Mouse (Mus musculus) left cerebral cortex, postnatal 14 days (tissue): ENCODE results near the gene Lyve1. TPM values are rescaled to one million over a fixed set of nuclear protein-coding genes. Genes with fewer than 3 reads are reported as not detected.

Experiments
- DNase-seq, 2 experiments: peaks; one replicate each; pipeline ENCODE4 v3.0.0; 2021 to 2022; ENCODE audit warnings: low spot score in 2 of 2, mixed read lengths in 1 of 2
- intact Hi-C: fragments of 180-260 bp; cut with DNase I; formaldehyde crosslinking; loops from one replicate; pipeline ENCODE4 v1.15.1; 2025
- microRNA-seq, 2 experiments: library from miRNA; unstranded; fragments of <30 nt; microRNA quantifications; one replicate each; pipeline ENCODE4 v1.2.0; 2022
- total RNA-seq, 2 experiments: library from RNA; stranded (reverse); gene quantifications; 2 replicates each; pipeline ENCODE4 v1.2.3; 2021

Gene Lyve1
- total RNA-seq, 2 experiments from 2014 or later, result 1.7 to 4.3 TPM

GRCm38 (mm10) chr7:110816037-110816436 lies 47.0 kb downstream of the Lyve1 start:
- intact Hi-C loops, result loop anchor here (2.0 to 5.0 kb wide), 2 partner anchors 116 to 199 kb away; no protein-coding TSS in a partner anchor
- peak; percentile 72 to 77 for DNase-seq

DNA sequence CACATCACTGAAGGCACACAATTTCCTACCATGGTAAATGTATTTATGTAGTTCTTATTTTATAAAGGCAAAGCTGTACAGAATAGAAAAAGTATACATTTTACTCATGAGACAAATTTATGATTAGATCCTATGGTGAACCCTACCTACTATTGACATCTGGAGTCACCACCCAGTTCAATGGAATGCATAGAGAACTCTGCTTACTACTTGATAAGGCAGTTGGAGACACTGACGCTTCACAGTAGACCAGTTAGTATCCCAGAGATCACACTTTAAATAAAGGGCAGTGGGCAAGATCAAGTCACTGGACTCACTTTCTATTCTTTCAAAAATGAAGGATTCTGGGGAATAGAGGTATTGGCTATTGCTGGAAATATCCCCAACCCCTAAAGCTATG lies 49.1 kb downstream of the Lyve1 start:
- no peak for DNase-seq
- intact Hi-C loops, result no loop called here

DNA sequence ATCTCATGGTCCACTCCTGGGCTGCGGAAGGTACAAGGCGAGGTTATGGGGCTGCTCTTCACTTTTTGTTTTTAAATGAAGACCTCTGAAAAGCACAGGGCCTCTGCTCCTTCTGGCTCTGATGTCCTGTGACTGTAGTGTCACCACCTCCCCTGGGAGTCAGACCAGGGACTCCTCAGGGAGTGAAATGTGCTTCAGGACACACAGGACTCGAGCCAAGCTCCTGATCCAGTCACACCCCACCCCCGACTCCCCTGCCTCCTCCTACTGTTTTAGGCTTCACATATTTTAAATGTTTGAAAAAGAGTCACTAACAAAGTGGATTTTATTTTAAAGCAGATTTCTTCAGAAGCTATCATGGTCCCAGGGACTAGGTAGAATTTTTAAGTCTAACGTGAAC lies 51.5 kb downstream of the Lyve1 start:
- peak in 1 of 2 experiments; percentile 33 for DNase-seq
- intact Hi-C loops, result no loop called here

GRCm38 (mm10) chr7:110810995-110811394 lies 52.0 kb downstream of the Lyve1 start:
- DNase-seq, result no peak
- intact Hi-C loops, result no loop called here

DNA sequence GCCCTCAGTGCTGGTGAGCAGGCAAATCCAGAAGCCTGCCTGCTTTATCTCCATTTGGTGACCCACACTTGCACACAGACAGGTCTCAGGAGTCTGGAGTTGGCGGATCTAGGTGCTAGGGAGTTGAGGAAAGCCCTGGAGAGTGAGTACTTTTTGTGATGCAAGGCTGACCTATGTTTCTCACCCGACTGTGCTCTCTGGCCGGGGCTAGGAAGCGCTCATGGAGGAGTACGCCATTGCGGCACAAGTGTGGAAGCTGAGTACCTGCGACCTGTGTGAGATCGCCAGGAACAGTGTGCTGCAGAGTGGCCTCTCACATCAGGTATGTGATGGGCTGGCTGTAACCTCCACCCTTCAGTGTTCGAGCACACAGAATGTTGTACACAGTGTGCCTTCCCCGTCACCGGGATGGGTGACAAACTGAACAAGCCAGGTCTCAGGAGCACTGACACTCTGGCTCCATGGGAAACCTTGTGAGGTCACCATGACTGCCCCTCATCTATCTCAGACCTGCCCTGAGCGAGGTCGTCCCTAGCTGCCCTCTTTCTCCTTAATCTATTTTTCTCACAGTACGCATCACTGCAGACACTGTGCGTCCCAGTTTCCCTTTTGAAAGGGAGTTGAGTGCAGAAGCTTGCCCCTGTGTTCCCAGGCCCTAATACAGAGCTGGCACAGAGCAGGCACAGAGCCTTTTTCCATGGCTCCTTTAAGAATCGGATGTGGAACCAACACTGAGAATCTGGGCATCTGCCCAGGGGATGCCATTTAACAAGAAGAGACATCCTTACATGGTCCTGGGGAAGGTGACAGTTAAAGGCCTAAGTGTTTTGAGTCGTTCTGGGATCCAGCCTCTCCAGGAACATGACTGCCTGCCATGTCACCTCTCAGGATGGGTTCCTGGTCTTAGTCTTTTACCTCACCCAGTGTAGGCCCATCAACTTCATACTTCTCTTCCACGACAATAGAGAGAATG lies 53.2 kb downstream of the Lyve1 start:
- DNase-seq, result no peak
- intact Hi-C loops, result loop anchor here (10.0 kb wide), 2 partner anchors 175 to 525 kb away; no protein-coding TSS in a partner anchor

DNA sequence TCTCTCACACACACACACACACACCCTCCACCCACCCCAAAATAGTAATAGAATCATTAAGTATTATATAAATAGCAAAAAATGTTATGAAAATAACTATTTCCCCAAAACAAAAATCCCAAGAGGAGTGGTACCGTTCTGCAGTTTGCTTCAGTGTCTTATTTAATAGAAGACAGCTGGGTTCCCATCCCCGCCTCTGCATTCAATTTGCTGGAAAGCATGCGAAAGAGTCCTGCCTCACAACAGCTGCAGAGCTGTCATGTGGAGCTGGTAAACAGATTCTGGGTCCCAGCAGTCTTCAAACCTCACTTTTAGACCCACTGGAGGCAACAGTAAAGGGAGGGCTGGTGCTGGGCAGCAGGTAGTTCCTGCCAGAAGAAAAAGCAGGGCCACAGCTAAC lies 54.1 kb downstream of the Lyve1 start:
- intact Hi-C loops, result loop anchor here (10.0 kb wide), 2 partner anchors 174 to 524 kb away; no protein-coding TSS in a partner anchor
- peak; percentile 52 to 56 for DNase-seq

- intact Hi-C loops, result loop anchor here (10.0 kb wide), 2 partner anchors 173 to 523 kb away; no protein-coding TSS in a partner anchor
- no peak for DNase-seq
These were observed 55.5 kb downstream of the Lyve1 start for GRCm38 (mm10) chr7:110807460-110808030.

- DNase-seq, result peak; percentile 62 to 77
- intact Hi-C loops, result loop anchor here (10.0 kb wide), 2 partner anchors 169 to 519 kb away; no protein-coding TSS in a partner anchor
These were observed 58.8 kb downstream of the Lyve1 start for GRCm38 (mm10) chr7:110804266-110804665.

DNA sequence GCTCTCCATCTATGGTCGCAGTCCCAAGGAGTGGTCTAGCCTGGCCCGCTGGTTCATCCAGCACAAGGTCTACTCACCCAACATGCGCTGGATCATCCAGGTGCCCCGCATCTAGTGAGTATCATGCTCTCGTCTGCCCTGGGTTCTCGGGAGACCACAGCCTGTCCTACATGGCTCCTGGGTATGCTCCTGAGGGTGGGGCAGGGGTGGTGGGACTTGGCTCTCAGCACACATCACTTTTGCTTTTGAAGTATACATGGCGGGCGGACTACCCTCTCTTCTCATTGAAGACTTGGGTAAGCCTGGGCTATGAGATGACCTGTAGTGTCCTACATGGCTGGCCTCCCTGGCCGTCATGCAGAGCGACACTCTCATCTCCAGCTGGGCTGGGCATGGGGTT lies 59.9 kb downstream of the Lyve1 start:
- DNase-seq, result no peak
- intact Hi-C loops, result loop anchor here (10.0 kb wide), 2 partner anchors 168 to 518 kb away; no protein-coding TSS in a partner anchor

DNA sequence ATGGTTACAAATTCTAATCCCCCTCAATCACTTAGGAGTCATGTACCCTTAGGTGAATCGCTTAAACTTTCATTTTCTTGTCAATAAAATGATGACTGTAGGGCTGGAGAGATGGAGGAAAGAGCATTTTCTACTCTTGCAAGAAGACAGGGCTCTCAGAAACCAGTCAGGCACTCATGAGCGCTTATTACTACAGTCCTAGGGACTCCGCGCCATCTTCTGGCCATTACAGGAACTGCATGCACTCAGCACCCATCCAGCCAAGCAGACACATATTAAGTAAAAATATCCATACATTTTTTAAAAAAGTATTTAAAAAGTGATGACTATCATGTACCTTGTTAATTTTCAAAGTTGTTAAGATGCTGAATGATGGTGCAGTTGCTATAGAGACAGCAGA lies 62.0 kb downstream of the Lyve1 start:
- intact Hi-C loops, result loop anchor here (1.0 to 10.0 kb wide), 3 partner anchors 72 to 516 kb away; no protein-coding TSS in a partner anchor
- DNase-seq, result peak; percentile 94 to 95

Small RNAs within 50 kb of the gene (microRNA-seq; reads per million reads assigned to microRNA genes)
- gene Gm47282, result 0 reads per million in 2 experiments

Other genes with a start within 250 kb of the Lyve1 start
- 10 to 100 TPM; 60.2 to 65.5 TPM for gene Sbf2, start 248.3 kb downstream of the Lyve1 start, total RNA-seq
- 1 to 10 TPM; 2.1 to 3.9 TPM for gene Adm, start 235.6 kb downstream of the Lyve1 start, total RNA-seq
- gene Ampd3, start 95.0 kb downstream of the Lyve1 start, total RNA-seq, result 10 to 100 TPM; 23.6 to 28.2 TPM
- gene Rnf141, start 18.8 kb downstream of the Lyve1 start, total RNA-seq, result 10 to 100 TPM; 73.5 to 77.7 TPM
- 1 to 10 TPM; 2.5 to 3.6 TPM for gene Mrvi1, start 119.2 kb upstream of the Lyve1 start, total RNA-seq
- gene Ctr9, start 165.7 kb upstream of the Lyve1 start, total RNA-seq, result 10 to 100 TPM; 42.5 to 48.1 TPM
- gene Eif4g2, start 219.8 kb upstream of the Lyve1 start, total RNA-seq, result 100 to 1,000 TPM; 725 to 796 TPM